Mouse (Mus musculus) heart, postnatal 4 days (tissue): ENCODE measurements around the gene Ppm1m. TPM values are rescaled to one million over a fixed set of nuclear protein-coding genes. Genes with fewer than 3 reads are reported as not detected.

ENCODE experiments used
- DNase-seq: peaks from one replicate; pipeline ENCODE4 v3.0.0; 2021
- total RNA-seq, 2 experiments: library from RNA; stranded (reverse); gene quantifications; 2 replicates each; pipeline ENCODE4 v1.2.3; 2021

Ppm1m gene
- total RNA-seq, 2 experiments from 2014 or later, result 14.0 to 14.8 TPM

DNA sequence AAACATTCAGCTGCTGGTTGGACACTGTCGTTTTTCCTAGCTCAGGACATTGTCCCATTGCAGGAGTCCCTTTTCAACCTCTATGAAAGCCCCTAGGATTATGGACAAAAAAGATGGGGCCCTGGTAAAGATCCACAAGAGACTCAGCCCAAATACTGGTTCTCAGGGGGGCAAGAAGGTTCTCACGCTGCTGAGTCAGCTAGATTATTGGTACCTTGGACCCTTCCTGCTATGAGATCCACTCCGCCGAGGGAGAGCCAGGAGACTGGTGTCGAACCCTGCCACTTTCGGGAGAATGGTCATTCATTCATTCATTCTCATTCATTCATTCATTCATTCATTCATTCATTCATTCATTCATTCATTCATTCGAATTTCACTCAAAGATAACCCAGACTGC lies 17.4 kb upstream of the Ppm1m start:
- no peak for DNase-seq

DNA sequence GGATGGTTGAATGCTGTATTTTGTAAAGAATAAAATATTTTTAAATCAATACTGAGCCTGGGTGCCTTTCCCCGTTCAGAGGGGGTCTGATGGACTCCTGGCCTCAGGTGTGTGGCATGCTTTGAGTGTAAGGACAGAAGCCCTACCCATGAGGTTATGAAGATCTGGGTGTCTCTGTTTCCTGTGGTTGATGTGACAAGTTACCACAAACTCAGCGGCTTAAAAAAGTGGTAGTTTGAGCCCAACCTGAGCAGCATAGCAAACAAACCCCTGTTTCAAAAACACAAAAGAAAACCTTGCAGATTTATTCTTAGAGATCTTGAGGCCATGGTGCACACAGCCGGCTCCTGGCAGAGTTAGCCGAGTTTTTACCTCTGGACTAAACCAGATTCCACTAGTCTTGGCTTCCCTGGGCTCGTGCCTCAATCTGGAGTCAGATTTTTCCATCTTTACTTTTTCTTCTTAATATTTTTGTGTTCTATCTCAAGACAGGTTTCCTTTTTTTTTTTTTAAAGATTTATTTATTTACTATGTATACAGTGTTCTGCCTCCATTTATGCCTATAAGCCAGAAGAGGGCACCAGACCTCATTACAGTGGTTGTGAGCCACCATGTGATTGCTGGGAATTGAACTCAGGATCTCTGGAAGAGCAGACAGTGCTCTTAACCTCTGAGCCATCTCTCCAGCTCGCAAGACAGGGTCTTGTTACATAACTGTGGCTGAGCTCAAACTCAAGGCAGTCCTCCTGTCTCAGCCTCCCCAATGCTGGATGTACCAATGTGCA lies 16.0 kb upstream of the Ppm1m start:
- no peak for DNase-seq

DNA sequence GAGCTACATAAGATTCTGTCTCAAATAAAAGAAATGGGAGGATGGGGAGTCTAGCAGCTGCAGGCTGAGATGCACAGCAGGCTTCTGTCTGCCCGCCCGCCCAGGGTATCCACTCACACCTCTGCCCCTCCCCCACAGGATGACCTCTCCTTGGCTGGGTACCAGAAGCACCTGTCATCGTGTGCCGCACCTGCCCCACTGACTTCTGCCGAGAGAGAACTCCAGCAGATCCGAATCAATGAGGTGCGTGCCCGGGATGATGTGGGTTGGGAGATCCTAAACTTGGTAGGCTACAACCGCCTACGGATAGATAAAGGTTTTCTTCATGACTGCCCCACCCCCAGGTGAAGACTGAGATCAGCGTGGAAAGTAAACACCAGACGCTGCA lies 13.0 kb upstream of the Ppm1m start:
- DNase-seq, result no peak

DNA sequence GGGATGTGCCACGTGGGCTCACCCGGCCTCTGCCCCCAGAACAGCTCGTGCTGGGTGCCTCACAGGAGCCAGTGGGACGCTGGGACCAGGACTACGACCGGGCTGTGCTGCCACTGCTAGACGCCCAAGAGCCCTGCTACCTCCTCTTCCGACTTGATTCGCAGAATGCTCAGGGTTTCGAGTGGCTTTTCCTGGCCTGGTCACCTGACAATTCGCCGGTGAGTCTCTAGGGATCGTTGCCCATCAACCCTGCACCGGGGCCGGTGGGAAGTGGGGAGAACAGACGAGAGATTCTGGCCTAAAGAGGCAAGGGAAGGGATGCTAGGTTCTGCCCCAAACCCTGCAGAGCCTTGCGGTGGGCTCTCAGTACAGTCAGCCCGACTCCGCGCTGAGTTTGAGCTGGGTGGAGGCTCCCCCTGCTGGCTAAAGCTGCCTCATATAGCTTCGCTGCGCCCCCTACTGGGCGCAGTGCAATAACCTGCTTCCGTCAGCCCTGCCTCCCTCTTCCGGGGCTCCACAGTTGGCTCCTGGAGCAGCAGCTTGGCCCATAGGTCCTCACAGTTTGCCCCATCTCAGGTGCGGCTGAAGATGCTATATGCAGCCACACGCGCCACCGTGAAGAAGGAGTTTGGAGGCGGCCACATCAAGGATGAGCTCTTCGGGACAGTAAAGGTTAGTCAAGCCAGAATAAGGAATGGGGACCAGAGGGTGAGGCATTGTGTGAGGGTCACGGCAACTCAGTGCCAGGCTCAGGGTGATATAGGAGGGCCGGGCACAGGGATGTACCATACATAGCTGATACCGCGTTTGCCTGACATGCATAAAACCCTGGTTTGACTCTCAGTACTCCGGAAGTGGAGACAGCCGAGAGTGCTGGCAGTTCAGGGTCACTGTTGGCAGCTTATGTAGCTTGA lies 12.4 kb upstream of the Ppm1m start:
- peak; percentile 93 for DNase-seq

DNA sequence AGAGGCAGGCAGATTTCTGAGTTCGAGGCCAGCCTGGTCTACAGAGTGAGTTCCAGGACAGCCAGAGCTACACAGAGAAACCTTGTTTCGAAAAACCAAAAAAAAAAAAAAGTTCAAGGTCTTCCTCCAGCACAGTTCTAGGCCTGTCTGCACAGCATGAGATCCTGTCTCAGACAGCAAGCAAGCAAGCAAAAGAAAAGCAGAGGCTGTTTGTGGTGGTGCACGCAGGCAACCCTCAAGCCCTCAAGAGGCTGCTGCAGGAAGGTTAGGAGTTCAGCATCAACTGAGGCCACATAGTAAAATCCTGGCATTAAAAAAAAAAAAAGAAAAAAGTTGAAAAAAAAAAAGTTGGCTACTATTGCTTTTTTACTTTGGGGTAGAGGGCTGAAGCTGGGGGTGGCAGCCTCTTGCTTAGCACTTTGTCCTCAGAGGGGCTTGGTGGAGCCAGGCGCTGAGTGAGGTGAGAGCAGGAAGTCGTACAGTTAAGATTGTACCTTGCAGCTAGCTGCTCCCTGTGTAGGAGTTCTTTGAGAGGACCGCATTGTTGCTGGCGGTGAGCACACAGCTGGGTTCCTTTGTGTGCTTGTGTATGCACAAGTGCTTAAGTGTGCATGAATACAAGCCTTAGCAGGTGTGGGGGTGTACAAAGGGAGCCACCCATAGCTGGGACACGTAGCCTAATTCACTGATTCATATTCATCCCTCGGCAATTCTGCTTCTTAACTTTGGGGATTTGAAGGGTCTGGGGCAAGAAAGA lies 11.5 kb upstream of the Ppm1m start:
- DNase-seq, result no peak

DNA sequence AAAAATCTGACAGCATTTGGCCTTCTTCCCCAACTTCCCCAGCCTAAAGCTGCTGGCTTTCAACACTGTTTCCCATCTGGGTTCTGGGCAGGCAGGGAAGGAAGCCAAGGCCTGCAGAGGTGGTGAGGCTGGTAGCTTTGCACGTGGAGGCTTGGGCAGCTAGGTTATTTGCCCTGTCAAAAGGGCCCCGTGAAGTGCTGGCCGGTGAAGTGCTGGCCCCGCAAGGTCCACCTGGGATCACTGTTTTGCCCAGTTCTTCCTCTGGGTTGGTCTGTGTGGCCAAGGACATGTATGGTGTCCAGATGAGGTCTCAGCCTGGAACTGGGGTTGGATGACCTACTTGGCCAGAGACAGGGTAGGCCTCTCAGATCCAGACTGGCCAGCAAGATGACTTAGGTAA lies 10.4 kb upstream of the Ppm1m start:
- no peak for DNase-seq

DNA sequence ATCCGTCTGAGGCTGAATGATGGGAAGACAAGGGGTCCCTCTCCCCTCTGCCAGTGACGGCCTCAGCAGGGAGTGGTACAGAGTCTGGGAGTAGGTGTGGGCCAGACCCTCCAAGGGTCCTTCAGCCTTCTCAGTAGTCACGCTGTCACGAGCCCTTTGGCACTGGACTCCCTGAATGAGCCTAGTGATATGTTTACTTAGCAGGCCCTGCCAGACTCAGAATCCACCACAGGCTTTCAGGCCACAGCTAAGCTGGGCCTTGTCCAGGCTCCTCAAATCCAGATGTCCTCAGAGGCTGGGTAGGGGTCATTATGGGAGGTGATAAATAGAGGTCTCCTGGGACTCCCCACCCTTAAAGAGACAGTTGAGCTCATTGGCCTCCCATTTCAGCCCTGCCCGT lies 8.6 kb upstream of the Ppm1m start:
- DNase-seq, result no peak

DNA sequence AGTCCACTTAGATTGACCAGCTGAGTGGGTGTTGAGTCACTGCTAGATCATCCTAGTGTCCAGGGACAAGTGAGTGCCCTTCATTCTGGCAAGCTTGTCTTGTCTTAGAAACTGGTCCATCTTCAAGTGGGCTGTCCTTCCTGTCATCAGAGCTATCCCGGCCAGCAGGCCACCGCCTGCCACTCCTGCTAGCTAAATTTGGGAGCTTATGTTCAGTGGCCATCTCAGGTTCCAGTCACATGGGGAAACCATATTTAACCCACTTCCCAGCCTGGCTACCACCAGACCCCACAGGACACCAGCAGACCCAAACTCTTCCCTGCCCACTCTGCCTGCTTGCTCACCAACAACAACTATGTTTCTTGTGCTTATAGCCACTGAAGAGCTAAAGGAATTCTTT lies 7.0 kb upstream of the Ppm1m start:
- DNase-seq, result peak; percentile 53

DNA sequence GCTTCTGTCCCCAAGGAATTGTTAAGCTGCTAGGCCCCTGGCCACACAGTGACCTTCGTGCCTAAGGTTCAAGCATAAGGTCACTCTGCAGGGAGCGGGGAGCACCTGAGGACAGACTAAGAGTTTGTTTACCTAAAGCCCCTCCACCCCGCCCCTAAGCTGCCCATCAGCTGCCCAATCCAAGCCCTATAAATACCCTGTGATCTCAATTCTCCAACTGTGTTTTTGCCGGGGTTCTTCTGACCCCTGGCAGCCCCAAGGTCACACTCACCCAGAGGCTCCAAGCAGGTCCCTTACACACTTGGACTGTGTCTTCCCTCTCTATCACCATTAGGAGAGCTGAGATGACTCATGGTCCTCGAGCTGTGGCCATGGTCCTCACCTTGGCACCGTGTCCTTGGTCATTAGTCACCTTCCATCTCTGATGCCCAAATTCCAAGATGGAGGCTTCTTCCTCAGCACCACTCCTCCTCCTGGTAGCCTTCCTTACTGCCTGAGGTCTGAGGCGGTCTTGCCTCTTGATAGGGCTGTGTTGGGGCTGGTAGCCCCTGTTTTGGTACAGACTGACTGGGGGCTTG lies 6.3 kb upstream of the Ppm1m start:
- DNase-seq, result no peak

DNA sequence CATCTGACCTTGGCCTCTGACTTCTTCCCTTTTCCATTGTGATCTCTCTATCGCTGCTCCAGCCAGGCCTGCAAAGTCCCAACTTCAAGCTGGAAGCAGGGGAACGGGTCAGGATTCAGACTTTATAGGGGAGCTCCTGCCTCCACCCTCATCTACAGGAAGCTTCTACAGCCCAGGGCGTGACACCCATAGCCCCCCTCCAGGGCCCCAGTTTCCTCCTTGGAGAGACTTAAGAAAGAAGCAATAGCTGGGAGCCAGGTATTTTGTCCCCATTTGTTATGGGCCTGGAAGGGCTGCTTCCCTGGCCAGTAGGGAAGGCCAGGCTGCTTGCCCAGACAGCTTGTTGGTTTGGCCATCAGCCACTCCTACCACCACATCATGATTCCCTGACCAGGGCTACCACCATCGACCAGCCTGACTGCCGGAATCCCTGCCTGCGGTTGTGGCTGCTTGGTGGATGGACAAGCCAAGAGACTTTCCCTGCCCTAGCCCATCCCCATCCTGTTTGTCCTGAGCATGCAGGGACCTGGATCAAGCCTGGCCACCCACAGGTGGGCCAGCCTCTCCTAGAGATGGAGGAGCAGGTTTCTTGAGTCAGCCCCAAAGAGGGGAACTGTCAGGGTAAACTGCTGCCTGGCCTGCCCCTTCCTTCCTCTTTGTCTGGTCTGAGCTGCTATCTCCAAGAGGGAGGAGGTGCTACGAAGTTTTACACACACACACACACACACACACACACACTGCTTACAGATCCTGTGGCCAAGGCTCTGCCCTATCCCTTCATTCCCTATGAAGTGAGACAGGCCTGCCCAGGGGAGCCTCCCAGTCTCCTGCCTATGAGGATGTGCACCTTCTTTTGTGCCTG lies 4.7 kb upstream of the Ppm1m start:
- no peak for DNase-seq

DNA sequence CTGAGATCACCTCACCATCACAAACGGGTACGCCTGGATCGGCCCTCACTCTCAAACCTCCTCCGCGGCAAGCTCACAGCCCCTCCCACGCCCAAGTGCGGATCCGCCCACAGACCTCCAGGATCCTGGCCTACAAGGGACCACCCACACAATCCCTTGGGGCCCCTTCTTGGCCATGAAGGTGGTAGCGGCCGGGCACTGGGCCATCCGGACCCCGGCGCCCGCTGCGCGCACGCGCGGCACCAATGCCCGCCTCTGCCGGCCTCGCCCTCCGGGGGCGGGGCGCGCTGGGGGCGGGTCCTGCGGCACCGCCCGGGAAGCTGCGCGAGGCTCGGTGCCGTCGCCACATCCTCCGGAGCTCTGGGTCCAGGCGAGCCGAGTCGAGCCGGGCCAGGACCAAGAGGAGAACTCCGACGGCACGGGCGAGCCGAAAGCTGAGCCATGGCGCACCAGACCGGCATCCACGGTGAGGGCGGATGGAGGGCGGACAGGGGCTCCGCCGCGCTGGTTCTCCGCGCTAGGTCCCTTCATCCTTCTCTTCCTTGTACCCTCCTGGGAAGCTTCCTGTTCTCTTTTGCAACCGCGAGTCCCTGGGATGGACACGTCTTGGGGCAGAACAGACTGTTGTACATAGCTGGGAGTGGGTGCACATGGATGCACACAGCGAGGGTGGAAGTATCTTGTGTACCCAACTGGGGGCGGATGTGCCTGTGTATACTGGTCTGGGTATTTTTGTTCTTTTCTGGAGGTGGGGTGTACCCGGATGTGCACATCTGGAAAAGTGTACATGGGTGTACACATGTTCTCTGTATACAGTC lies 3.5 kb upstream of the Ppm1m start, which contains the start of gene Twf2:
Gene Twf2 (plus strand): TSS at position 290 of the 818 bp plus-strand sequence.
- DNase-seq, result peak; percentile 94

DNA sequence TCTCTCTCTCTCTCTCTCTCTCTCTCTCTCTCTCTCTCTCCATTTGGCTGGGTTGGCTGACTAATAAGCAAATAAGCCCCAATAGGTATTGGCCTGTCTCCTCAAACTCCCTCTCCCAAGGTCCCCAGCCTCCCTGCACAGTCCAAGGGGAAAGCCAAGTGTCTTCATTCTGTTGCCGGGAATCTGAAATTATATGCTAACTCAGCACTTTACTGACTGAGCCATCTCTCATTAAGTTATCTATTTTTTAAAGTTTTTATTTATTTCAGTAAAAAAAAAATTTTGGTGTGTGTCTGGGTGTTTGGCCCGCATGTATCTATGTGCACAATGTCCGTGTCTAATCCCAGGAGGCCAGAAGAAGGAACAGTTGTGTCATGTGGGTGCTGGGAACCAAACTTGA lies 2.3 kb upstream of the Ppm1m start:
- no peak for DNase-seq

DNA sequence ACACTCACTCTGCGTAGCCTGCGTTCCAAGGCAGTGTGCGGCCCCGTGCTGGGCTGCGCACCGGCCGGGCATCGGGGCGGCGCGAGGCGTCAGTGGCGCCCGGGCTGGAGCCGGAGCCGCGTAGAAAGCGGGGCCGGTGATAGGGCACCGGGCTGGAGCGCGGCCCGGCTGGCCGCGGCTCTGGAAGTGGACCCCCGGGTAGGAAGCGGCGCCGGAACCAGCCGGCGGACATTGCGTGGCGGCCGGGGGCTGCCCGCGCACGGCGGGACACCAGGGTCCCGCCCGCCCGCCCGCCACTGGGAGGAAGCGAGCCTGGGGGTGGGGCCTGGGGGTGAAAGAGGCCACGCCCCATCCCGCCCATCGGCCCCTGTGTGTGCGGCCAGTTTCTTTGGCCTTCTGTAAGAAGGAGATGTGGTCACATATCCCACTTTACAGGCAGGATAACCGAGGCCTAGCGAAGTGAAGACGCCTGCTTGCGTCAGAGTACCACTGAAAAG lies 536 bp downstream of the Ppm1m start:
- DNase-seq, result peak; percentile 83

DNA sequence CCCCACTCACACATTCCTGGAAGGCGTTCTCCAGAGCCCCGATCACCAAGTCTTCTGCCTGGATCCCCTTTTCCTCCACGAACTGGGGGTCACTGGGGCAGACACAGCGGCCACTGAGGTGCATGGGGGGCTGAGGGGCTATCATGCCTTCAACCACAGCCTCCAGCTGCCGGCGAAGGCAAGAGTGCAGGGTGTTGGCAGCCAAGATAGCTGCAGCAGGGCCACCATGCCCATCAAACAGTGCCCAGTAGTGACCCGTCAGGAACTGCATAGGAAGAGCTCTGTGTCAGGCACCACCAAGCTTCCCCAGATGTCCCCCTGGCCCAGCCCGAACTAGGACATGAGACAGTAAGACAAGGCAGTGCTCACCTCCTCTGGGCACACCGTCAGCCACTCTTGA lies 1.8 kb downstream of the Ppm1m start:
- no peak for DNase-seq

DNA sequence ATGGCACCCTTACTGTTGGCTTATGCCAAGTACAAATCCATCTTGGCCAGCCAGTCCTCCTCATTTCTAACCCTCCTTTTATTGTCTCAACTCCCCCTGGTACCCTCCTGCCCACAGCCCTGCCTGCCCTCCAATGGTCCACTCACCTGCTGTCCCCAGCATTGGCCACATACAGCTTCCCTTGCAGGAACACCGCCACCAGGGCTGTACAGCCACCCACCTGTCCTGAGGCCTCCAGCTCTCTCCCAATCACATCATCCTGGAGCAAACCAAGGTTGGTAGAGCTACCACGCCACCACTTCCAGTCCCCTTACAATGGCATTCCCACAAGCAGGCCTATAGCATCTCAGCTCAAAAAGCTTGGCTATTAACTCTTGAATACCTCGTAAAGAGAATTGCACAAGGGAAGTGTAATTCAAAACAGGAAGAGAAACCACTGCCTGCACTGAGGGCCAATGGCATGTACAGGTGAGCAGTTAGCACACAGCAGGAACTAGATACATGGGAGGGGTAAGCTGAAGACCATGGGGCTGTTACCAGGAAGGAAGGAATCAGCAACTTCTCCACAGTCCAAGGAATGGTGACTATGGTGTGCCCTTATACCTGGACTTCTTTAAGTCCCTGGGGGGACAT lies 2.3 kb downstream of the Ppm1m start:
- DNase-seq, result no peak

DNA sequence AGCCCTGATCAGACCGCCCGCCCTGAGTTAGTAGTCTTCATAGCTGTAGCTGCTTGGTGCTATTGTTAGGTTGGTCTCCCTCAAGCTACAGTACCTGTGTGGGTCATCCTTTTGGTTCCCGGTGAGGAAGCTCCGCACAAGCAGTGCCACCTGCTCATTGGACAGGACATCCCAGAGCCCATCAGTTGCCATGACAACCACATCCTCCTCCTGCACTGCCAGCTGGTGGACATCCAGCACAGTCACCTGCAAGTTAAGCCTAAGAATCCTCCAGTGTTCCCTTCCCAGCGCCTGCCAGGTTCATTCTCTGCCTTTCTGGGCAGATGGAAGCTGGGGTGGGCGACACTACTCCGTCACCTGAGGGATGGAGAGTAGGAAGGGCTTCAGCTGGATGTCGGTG lies 3.9 kb downstream of the Ppm1m start:
- no peak for DNase-seq

DNA sequence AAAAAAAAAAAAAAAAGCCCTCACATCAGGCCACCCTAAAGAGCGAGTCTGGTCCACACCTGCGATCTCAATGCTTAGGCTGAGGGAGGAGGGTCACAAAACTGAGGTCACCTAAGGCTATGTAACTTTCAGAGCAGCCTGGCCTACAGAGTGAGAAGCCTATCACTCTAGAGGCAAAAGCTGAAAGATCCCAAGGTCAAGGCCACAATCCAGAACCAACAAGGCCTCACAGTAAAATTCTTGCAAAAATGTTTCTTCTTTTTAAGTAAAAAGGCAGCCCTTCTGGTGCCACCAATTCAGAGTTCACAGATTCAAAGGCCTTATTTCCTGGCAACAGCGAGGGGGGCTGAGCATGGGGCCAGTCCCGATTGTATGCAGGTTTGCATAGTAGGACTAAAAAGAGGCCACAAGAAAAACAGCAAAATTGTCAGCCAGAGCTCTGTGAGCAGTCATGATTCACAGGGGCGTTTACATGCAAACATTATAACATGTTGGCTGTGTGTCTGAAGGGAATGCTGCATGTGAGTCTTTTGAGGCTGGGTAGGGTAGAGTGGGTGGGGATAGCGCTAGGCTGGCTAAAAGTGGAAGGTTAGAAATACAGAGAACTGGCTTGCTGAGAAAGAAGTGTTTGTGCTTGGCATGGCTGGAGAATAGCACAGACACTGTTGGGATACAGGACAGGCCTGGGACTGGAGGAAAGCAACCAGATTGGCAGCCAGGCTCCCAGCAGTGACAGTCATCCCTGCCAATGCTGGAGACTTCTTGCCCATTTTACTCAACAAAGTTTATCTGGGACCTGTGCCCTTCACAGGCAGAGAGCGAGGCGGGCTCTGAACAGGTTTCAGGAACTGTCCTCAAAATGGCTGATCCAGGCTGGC lies 5.4 kb downstream of the Ppm1m start:
- no peak for DNase-seq

DNA sequence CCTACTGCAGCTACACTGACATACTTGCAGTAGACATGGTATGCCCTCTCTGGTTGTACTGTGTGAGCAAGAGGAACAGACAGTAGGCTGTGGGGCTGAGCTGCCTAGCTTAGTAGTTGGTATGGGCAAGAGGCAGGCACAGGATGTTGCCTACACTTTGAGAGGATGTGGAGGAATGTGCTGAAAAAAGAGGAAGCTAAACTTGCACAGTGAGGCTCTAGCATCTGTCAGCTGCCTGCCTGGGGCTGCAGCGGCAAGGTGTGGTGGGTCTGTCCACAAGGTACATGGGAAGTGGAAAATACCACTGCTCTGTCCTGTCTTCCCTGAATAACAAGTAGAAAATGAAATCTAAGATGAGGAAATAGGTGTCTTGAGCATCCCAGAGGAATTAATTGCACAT lies 6.5 kb downstream of the Ppm1m start:
- no peak for DNase-seq

DNA sequence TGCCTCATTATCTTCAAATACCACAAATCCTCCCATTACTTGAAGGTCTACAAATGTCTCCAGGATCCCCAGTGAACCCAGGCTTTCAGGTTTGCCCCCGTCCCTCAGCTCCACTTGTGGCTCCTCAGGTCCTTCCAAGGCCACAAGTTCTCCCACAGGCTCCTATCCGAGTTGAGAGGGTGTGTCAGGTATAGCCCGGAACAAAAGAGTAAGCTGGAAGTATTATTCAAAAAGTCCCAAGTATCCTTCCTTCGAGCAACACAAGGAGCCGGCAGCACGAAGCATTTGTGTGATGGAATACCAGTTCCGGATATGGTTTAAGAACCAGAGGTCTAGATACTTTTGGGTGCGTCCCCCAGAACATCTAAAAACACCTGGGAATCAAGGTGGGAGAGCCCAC lies 7.5 kb downstream of the Ppm1m start:
- DNase-seq, result no peak
